Mouse (Mus musculus) A20 (cell line): ENCODE measurements around the gene Sema3d.

Experiments used
- DNase-seq: peaks from one replicate; pipeline ENCODE4 v3.0.0-alpha.2; 2011; ENCODE audit warnings: low read depth, low spot score

The Sema3d gene

GRCm38 (mm10) chr5:12499037-12499436, 115.9 kb downstream of the Sema3d start:
- DNase-seq = no peak

GRCm38 (mm10) chr5:12499791-12500504, 116.8 kb downstream of the Sema3d start:
- DNase-seq = no peak

GRCm38 (mm10) chr5:12512471-12512870, 129.3 kb downstream of the Sema3d start:
- DNase-seq = no peak

GRCm38 (mm10) chr5:12515283-12515682, 132.1 kb downstream of the Sema3d start:
- no peak for DNase-seq

GRCm38 (mm10) chr5:12525235-12525767, 142.1 kb downstream of the Sema3d start:
- DNase-seq = no peak

GRCm38 (mm10) chr5:12528596-12528995, 145.4 kb downstream of the Sema3d start:
- no peak for DNase-seq

GRCm38 (mm10) chr5:12529771-12530170, 146.6 kb downstream of the Sema3d start:
- no peak for DNase-seq

- DNase-seq = no peak
Observed at GRCm38 (mm10) chr5:12541268-12541667, 158.1 kb downstream of the Sema3d start.

- DNase-seq = peak; percentile 45
Observed at GRCm38 (mm10) chr5:12549046-12549669, 166.0 kb downstream of the Sema3d start.

GRCm38 (mm10) chr5:12555401-12555800, 172.2 kb downstream of the Sema3d start:
- no peak for DNase-seq

- DNase-seq = peak; percentile 44
Observed at GRCm38 (mm10) chr5:12557889-12558288, 174.7 kb downstream of the Sema3d start.

- no peak for DNase-seq
Observed at GRCm38 (mm10) chr5:12561740-12562139, 178.6 kb downstream of the Sema3d start.

- peak; percentile 73 for DNase-seq
Observed at GRCm38 (mm10) chr5:12562204-12562603, 179.0 kb downstream of the Sema3d start.

GRCm38 (mm10) chr5:12563132-12563531, 179.9 kb downstream of the Sema3d start:
- no peak for DNase-seq

- peak; percentile 37 for DNase-seq
Observed at GRCm38 (mm10) chr5:12564602-12565220, 181.5 kb downstream of the Sema3d start.

- no peak for DNase-seq
Observed at GRCm38 (mm10) chr5:12566568-12566967, 183.4 kb downstream of the Sema3d start.

GRCm38 (mm10) chr5:12574551-12574950, 191.4 kb downstream of the Sema3d start:
- DNase-seq = no peak

GRCm38 (mm10) chr5:12575262-12575661, 192.1 kb downstream of the Sema3d start:
- DNase-seq = no peak

- DNase-seq = no peak
Observed at GRCm38 (mm10) chr5:12579752-12580151, 196.6 kb downstream of the Sema3d start.

GRCm38 (mm10) chr5:12582540-12582939, 199.4 kb downstream of the Sema3d start:
- no peak for DNase-seq

- no peak for DNase-seq
Observed at GRCm38 (mm10) chr5:12583293-12583834, 200.2 kb downstream of the Sema3d start.

GRCm38 (mm10) chr5:12584886-12585285, 201.7 kb downstream of the Sema3d start:
- no peak for DNase-seq
